Mouse (Mus musculus): ENCODE measurements around the gene Gm49601. TPM values are rescaled to one million over a fixed set of nuclear protein-coding genes. Genes with fewer than 3 reads are reported as not detected.

Gm49601 gene
- polyA plus RNA-seq, 1 experiment from 2014 or later: not detected

DNA sequence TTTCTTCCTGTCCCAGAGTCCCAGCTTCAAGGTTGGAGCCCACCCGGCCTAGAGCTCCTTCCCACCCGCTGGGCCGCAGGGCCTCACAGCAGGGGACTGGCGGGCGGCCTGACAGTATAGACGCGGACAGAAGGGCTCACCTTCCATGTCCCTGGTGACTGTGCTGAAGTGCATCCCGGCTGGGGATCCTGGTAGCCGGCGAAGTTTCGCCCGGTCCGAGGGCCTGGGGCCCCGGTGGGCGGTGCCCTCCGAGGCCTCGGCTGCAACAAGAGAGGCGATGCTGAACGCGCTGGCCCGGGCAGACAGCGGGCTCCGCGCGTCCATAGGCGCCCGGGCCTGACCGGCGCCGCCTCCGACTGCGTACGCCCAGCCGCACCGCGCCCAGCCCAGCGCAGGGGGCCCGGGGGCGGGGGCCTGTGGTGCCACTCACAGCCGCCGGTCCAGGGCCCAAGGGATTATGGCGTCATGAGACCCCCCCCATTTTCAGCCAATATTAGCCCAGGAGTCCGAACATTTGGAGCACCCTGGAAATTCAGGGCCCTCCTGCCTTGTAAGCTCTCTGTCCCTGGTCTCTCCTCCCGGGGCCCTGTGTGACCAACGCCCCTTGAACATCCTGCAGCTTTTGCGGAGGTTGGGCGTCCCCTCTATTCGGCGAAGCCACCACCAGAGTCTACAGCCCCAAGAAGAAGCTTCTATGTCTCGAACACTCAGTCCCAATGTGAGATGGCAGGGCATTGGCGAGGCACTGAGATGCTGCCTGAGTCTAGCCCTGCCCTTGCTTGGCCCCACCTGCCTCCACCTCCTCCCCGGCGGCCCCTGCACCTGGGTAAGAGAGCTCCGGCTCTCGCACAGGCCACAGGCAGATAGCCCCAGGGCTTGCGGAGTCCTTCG lies 38.1 kb downstream of the Gm49601 start:
- Histone ChIP-seq H3K4me3 (ENCODE audit: low read depth, low read length) (0 out of 2 replicates have a peak overlapping the region, but pooled peaks have one; percentile 8), H3K27me3 (ENCODE audit: insufficient read depth, low read length) (peaks cover 94% of the 10 kb centered on the region), H3K9ac (replicated peaks) (no peak overlapping the region), H3K36me3 (replicated peaks; ENCODE audit: insufficient read depth, low read length) (no peaks in the 10 kb centered on the region), H3K4me1 (ENCODE audit: insufficient read depth) (peaks cover 20% of the 10 kb centered on the region), H3K27ac (ENCODE audit: low read depth) (no peak overlapping the region), H3K4me2 (ENCODE audit: low read depth, low read length) (no peak overlapping the region), H3K9me3 (ENCODE audit: low read length) (no peaks in the 10 kb centered on the region)
- 1% methylated on average over 54 of the region's 57 CpGs for WGBS (ENCODE audit: insufficient replicate concordance)
- DNase-seq (no peak), ATAC-seq (no peak)
- TF ChIP-seq EP300 (IDR thresholded peaks at IDR 0.05; ENCODE audit: low read depth) (no peak), CTCF (IDR thresholded peaks at IDR 0.05; ENCODE audit: low read depth) (no peak)

DNA sequence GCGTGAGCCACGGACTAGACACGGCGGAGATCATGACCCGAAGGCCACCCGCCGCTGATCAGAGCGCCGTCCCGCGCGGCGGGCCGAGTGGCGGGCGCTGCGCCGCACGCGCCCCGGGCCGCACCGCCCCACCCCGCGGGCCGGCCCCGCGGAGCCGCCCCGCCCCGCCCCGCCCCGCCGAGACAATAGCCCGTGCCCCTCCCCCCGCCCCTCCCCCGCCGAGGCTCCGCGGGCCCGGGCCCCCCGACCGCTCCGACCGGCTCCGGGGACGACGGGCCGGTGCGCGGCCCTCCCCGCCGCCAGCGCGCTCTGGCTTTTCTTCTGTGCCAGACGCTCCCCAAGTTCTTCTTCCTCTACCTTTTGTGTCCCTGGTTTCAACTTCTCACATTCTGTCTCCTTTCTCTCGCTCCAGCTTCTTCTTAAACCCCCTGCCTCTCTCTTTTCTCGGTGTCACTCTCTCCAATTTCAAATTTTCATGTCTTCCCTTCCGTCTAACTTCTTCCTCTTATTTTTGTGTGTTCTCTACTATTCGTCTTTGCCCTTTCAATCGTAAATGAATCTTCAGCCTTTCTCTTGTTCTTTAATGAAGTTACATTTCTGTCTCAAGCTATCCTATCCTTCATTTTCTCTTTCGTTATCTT lies 39.2 kb downstream of the Gm49601 start:
- peak overlapping the region; percentile 27; the same call in 1 of the 2 replicates for H3K4me3 ChIP-seq (ENCODE audit: low read depth, low read length)

GRCm38 (mm10) chr16:18586076-18586905 lies 39.9 kb downstream of the Gm49601 start:
- DNase-seq: no peak
- H3K27ac ChIP-seq (ENCODE audit: low read depth): no peak overlapping the region
- 8% methylated on average over 64 of the region's 83 CpGs for WGBS (ENCODE audit: insufficient replicate concordance)
- H3K4me2 ChIP-seq (ENCODE audit: low read depth, low read length): peak overlapping the region; percentile 53
- H3K9ac ChIP-seq (replicated peaks): no peak overlapping the region
- H3K36me3 ChIP-seq (replicated peaks; ENCODE audit: insufficient read depth, low read length): no peaks in the 10 kb centered on the region
- peak overlapping the region; percentile 27; the same call in 1 of the 2 replicates for H3K4me3 ChIP-seq (ENCODE audit: low read depth, low read length)
- TF ChIP-seq CTCF (IDR thresholded peaks at IDR 0.05; ENCODE audit: low read depth): no peak
- TF ChIP-seq EP300 (IDR thresholded peaks at IDR 0.05; ENCODE audit: low read depth): no peak
- peaks cover 98% of the 10 kb centered on the region for H3K27me3 ChIP-seq (ENCODE audit: insufficient read depth, low read length)
- H3K4me1 ChIP-seq (ENCODE audit: insufficient read depth): peaks cover 23% of the 10 kb centered on the region
- no peaks in the 10 kb centered on the region for H3K9me3 ChIP-seq (ENCODE audit: low read length)
- no peak for ATAC-seq

More for the DNA sequence above, 39.2 kb downstream of the Gm49601 start:
- H3K9ac ChIP-seq (replicated peaks): no peak overlapping the region
- H3K4me1 ChIP-seq (ENCODE audit: insufficient read depth): peaks cover 20% of the 10 kb centered on the region
- no peaks in the 10 kb centered on the region for H3K9me3 ChIP-seq (ENCODE audit: low read length)
- no peaks in the 10 kb centered on the region for H3K36me3 ChIP-seq (replicated peaks; ENCODE audit: insufficient read depth, low read length)
- peak overlapping the region; percentile 53 for H3K4me2 ChIP-seq (ENCODE audit: low read depth, low read length)
- H3K27ac ChIP-seq (ENCODE audit: low read depth): no peak overlapping the region
- TF ChIP-seq EP300 (IDR thresholded peaks at IDR 0.05; ENCODE audit: low read depth) (no peak), CTCF (IDR thresholded peaks at IDR 0.05; ENCODE audit: low read depth) (no peak)
- peaks cover 98% of the 10 kb centered on the region for H3K27me3 ChIP-seq (ENCODE audit: insufficient read depth, low read length)
- 4% methylated on average over 20 of the region's 62 CpGs for WGBS (ENCODE audit: insufficient replicate concordance)
- DNase-seq: no peak
- no peak for ATAC-seq

DNA sequence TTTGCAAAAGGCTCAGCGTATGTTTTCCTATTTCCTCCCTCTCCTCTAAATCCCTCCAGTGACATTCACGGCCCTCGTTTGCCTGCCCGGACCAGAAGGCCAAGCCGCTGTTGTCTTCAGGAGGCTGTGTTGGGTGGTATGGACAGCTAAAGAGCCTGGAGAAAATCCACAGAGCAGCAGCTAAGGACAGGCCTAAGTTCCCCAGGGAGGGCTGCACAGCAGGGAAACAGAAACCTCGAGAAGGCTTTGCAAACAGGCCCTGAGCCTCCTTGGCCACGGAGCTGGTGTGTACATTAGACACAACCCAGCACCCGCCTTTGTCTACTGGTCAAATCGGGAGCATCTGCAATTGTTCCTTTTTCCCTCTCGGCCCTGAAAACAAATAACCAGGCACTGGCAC lies 40.6 kb downstream of the Gm49601 start:
- no peak overlapping the region for H3K27ac ChIP-seq (ENCODE audit: low read depth)
- no peak overlapping the region for H3K4me2 ChIP-seq (ENCODE audit: low read depth, low read length)
- no peaks in the 10 kb centered on the region for H3K9me3 ChIP-seq (ENCODE audit: low read length)
- ATAC-seq (no peak), DNase-seq (no peak)
- 0 out of 2 replicates have a peak overlapping the region, but pooled peaks have one; percentile 27 for H3K4me3 ChIP-seq (ENCODE audit: low read depth, low read length)
- H3K9ac ChIP-seq (replicated peaks): no peak overlapping the region
- H3K27me3 ChIP-seq (ENCODE audit: insufficient read depth, low read length): peaks cover 98% of the 10 kb centered on the region
- TF ChIP-seq EP300 (IDR thresholded peaks at IDR 0.05; ENCODE audit: low read depth): no peak
- no peak for TF ChIP-seq CTCF (IDR thresholded peaks at IDR 0.05; ENCODE audit: low read depth)
- H3K4me1 ChIP-seq (ENCODE audit: insufficient read depth): peaks cover 24% of the 10 kb centered on the region
- H3K36me3 ChIP-seq (replicated peaks; ENCODE audit: insufficient read depth, low read length): no peaks in the 10 kb centered on the region
- WGBS (ENCODE audit: insufficient replicate concordance): 19% methylated on average over 10 of the region's 10 CpGs

DNA sequence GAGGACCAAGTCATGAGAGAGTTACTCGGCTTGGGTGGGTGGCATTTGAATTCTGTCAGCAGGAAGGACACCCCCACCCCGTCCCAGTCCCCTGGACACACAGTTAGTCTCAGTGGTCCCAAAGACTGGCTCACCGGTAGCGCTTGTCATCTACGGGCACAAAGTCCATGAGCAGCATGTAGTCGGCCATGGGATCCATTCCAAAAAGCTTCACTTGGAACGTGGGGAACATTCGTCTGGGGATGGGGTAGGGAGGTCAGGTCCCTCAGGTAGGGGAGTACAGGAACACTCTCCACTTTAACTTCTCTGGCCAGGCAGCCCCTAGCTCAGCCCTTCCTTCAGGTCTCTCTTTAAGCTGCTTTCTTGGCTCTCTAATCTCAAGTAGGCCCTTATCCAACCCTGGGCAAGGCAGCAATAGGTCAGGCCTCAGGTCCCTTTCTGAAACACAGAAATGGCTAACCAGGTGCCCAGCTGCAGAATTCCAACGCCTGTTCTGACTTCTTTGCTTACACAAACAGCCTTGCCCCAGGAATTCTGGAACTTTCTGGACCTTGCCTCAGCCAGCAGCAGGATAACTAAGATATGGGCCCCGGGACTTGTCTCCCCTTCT lies 41.2 kb downstream of the Gm49601 start:
- no peak overlapping the region for H3K4me3 ChIP-seq (ENCODE audit: low read depth, low read length)
- H3K36me3 ChIP-seq (replicated peaks; ENCODE audit: insufficient read depth, low read length): no peaks in the 10 kb centered on the region
- H3K9ac ChIP-seq (replicated peaks): no peak overlapping the region
- no peak overlapping the region for H3K27ac ChIP-seq (ENCODE audit: low read depth)
- H3K9me3 ChIP-seq (ENCODE audit: low read length): no peaks in the 10 kb centered on the region
- no peak overlapping the region for H3K4me2 ChIP-seq (ENCODE audit: low read depth, low read length)
- peaks cover 98% of the 10 kb centered on the region for H3K27me3 ChIP-seq (ENCODE audit: insufficient read depth, low read length)
- ATAC-seq: no peak
- TF ChIP-seq CTCF (IDR thresholded peaks at IDR 0.05; ENCODE audit: low read depth): no peak
- TF ChIP-seq EP300 (IDR thresholded peaks at IDR 0.05; ENCODE audit: low read depth): no peak
- 45% methylated on average over 10 of the region's 10 CpGs for WGBS (ENCODE audit: insufficient replicate concordance)
- peaks cover 19% of the 10 kb centered on the region for H3K4me1 ChIP-seq (ENCODE audit: insufficient read depth)
- DNase-seq: no peak

Measured in liver, postnatal 0 days (tissue).